Mouse (Mus musculus) heart, embryonic 16.5 days (tissue): ENCODE measurements around the gene Prrc2a. TPM values are rescaled to one million over a fixed set of nuclear protein-coding genes. Genes with fewer than 3 reads are reported as not detected.

Experiments
- ATAC-seq: fragments of 200-750 bp; cut with Nextera tagmentation; replicated peaks from 2 replicates; pipeline ENCODE4 v1.8.0; 2017; ENCODE audit warnings: moderate number of reproducible peaks; ENCODE audit not compliant: insufficient read depth, low FRiP score; ENCODE audit errors: extremely low read depth
- H3K27ac ChIP-seq: fragments of 300-500 bp; sonication (generic); 2 replicates; pipeline ENCODE4 v1.5.1; 2014; ENCODE audit warnings: mild to moderate bottlenecking, low read length, control low read depth, moderate library complexity
- H3K27me3 ChIP-seq: fragments of 300-500 bp; sonication (generic); 2 replicates; pipeline ENCODE4 v1.6.1; 2014; ENCODE audit warnings: low read length, mixed read lengths; ENCODE audit not compliant: control insufficient read depth, insufficient read depth
- H3K36me3 ChIP-seq: fragments of 300-500 bp; sonication (generic); 2 replicates; pipeline ENCODE4 v1.6.1; 2014; ENCODE audit not compliant: control insufficient read depth, insufficient read depth
- H3K4me1 ChIP-seq: fragments of 300-500 bp; sonication (generic); 2 replicates; pipeline ENCODE4 v1.6.1; 2014; ENCODE audit warnings: low read length, mixed read lengths; ENCODE audit not compliant: control insufficient read depth, insufficient read depth
- H3K4me2 ChIP-seq: fragments of 300-500 bp; sonication (generic); 2 replicates; pipeline ENCODE4 v1.6.1; 2014; ENCODE audit warnings: low read depth, mild to moderate bottlenecking, control low read depth, low read length
- H3K4me3 ChIP-seq: fragments of 300-500 bp; sonication (generic); 2 replicates; pipeline ENCODE4 v1.5.1; 2014; ENCODE audit warnings: mild to moderate bottlenecking, control low read depth, low read length
- H3K9ac ChIP-seq: fragments of 300-500 bp; sonication (generic); 2 replicates; pipeline ENCODE4 v1.6.1; 2014; ENCODE audit warnings: low read length, control low read depth
- H3K9me3 ChIP-seq: fragments of 300-500 bp; sonication (generic); replicated peaks from 2 replicates; pipeline ENCODE4 v1.6.1; 2016; ENCODE audit warnings: low read length; ENCODE audit not compliant: control insufficient read depth
- WGBS: fragments of 180-500 bp; shearing (Covaris S2); extraction: QIAGEN DNeasy Blood & Tissue Kit; methylation state at CpG from one replicate; pipeline ENCODE4 v1.1.7; 2014; 5-methylcytosine and 5-hydroxymethylcytosine counted together
- polyA plus RNA-seq: library from polyadenylated mRNA; unstranded; fragments of >200 nt; fragmentation: Nextera tagmentation; extraction: Ambion mirVana; gene quantifications from 2 replicates; pipeline ENCODE4 v1.2.1, GENCODE M21; 2015

Gene Prrc2a
- polyA plus RNA-seq, 1 experiment from 2014 or later = 103 TPM

DNA sequence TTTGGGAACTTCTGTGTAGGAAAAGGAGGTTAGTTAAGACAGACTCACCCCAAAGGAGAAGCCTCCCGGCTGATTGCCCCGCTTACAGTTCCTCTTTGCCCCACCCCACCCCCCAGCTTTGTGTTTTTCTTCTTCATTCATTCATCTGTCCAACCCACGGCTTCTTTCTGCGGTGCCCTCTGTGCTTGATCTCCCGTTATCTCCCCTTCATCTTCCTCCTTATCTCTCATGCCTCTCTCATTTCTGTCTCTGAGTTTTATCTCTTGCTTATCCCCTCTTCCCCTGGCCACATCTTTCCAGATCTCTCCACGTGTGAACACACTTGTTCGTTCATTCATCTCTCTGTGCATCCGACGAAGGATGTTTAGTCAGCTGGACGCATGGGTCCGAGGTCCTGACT, 36.4 kb upstream of the Prrc2a start:
- Histone ChIP-seq H3K4me3 (peak overlapping the region; percentile 23), H3K27me3 (peaks cover 44% of the 10 kb centered on the region), H3K9ac (no peak overlapping the region), H3K4me2 (peak overlapping the region; percentile 42), H3K4me1 (peaks cover 6% of the 10 kb centered on the region; the same call in 1 of the 2 replicates), H3K27ac (0 out of 2 replicates have a peak overlapping the region, but pooled peaks have one; percentile 13), H3K9me3 (no peaks in the 10 kb centered on the region), H3K36me3 (no peaks in the 10 kb centered on the region)
- 45% methylated on average over 11 of the region's 11 CpGs for WGBS
- no peak for ATAC-seq

DNA sequence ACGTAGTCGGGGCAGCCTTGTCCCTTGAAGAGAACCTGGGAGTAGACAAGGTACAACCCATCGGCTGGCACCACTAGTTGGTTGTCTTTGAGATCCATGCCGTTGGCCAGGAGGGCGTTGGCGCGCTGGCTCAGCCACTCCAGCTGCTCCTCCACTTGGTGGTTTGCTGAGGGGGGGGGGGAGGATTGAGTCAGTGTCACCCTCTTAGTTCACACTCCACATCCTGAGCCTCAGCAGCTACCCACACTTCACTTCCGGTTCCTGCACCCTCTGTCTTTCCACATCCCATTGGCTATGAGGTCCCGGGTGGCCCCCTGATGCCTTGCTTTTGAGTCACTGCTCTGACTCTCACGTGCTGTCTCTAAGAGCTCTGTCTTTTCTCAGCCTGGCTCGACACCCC, 35.7 kb upstream of the Prrc2a start:
- no peaks in the 10 kb centered on the region for H3K36me3 ChIP-seq
- H3K9me3 ChIP-seq = no peaks in the 10 kb centered on the region
- WGBS = 71% methylated on average over 11 of the region's 11 CpGs
- H3K27me3 ChIP-seq = peaks cover 47% of the 10 kb centered on the region
- H3K4me2 ChIP-seq = peak overlapping the region; percentile 42; the same call in 1 of the 2 replicates
- H3K4me3 ChIP-seq = no peak overlapping the region; the same call in 1 of the 2 replicates
- H3K27ac ChIP-seq = no peak overlapping the region
- H3K4me1 ChIP-seq = peaks cover 11% of the 10 kb centered on the region
- H3K9ac ChIP-seq = no peak overlapping the region
- no peak for ATAC-seq

- no peaks in the 10 kb centered on the region for H3K9me3 ChIP-seq
- H3K27me3 ChIP-seq = peaks cover 46% of the 10 kb centered on the region
- no peak for ATAC-seq
- no peak overlapping the region for H3K27ac ChIP-seq
- no peak overlapping the region for H3K9ac ChIP-seq
- H3K36me3 ChIP-seq = no peaks in the 10 kb centered on the region
- no peak overlapping the region for H3K4me3 ChIP-seq
- peaks cover 14% of the 10 kb centered on the region for H3K4me1 ChIP-seq
- WGBS = 38% methylated on average over 8 of the region's 8 CpGs
- no peak overlapping the region for H3K4me2 ChIP-seq
These were observed 34.2 kb upstream of the Prrc2a start for GRCm38 (mm10) chr17:35198946-35199345.

GRCm38 (mm10) chr17:35198029-35198428, 33.3 kb upstream of the Prrc2a start:
- H3K4me2 ChIP-seq = no peak overlapping the region
- no peak overlapping the region for H3K27ac ChIP-seq
- H3K4me3 ChIP-seq = no peak overlapping the region
- H3K27me3 ChIP-seq = peaks cover 42% of the 10 kb centered on the region
- H3K36me3 ChIP-seq = no peaks in the 10 kb centered on the region
- H3K4me1 ChIP-seq = peaks cover 14% of the 10 kb centered on the region
- 60% methylated on average over 7 of the region's 7 CpGs for WGBS
- no peak overlapping the region for H3K9ac ChIP-seq
- ATAC-seq = no peak
- no peaks in the 10 kb centered on the region for H3K9me3 ChIP-seq

- H3K9ac ChIP-seq = no peak overlapping the region
- peaks cover 14% of the 10 kb centered on the region for H3K4me1 ChIP-seq
- WGBS = 50% methylated on average over 6 of the region's 6 CpGs
- no peaks in the 10 kb centered on the region for H3K9me3 ChIP-seq
- no peaks in the 10 kb centered on the region for H3K36me3 ChIP-seq
- H3K4me3 ChIP-seq = no peak overlapping the region
- peaks cover 39% of the 10 kb centered on the region for H3K27me3 ChIP-seq
- ATAC-seq = no peak
- no peak overlapping the region for H3K4me2 ChIP-seq
- H3K27ac ChIP-seq = no peak overlapping the region
These were observed 32.4 kb upstream of the Prrc2a start for GRCm38 (mm10) chr17:35197126-35197525.

DNA sequence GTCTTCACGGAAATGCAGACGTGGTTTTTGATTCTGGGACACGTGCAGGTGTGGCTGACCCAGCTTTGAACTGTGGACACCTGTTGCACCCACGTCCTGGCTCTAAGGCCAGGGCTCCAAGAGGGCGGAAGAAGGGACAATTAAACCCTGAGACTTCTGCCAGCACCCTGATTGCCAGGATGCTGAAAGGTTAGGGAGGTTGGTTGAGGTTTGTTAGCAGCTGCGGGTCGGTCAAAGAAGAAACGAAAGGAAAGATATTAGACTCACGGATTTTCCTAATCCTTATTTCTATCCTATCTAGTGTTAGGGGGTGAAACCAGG, 31.6 kb upstream of the Prrc2a start:
- Histone ChIP-seq H3K4me3 (peak overlapping the region; percentile 61), H3K36me3 (no peaks in the 10 kb centered on the region), H3K27me3 (peaks cover 33% of the 10 kb centered on the region), H3K9ac (peak overlapping the region; percentile 70), H3K4me1 (peaks cover 10% of the 10 kb centered on the region), H3K4me2 (peak overlapping the region; percentile 86), H3K27ac (no peak overlapping the region), H3K9me3 (no peaks in the 10 kb centered on the region)
- no peak for ATAC-seq
- 26% methylated on average over 9 of the region's 9 CpGs for WGBS

DNA sequence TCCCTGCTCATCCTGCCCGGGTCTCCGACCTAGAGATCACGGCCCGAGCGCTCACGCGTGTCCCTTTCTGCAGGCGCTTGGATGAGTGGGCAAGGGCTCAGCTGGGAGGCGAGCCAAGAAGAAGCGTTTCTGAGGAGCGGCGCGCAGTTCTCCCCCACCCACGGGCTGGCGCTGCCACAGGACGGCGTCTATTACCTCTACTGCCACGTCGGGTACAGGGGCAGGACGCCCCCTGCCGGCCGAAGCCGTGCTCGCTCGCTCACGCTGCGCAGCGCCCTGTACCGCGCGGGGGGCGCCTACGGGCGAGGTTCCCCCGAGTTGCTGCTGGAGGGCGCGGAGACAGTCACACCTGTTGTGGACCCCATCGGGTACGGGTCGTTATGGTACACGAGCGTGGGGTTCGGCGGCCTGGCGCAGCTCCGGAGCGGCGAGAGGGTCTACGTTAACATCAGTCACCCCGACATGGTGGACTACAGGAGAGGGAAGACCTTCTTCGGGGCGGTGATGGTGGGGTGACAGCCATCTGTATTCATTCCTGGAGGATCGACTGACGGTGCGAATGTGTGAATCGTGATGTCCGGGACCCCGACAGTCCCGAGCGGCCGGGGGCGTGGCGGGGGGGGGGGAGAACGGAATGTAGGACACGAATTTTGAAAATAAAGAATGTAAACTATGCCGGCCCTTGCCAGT, 31.1 kb upstream of the Prrc2a start:
- Histone ChIP-seq H3K4me3 (peak overlapping the region; percentile 61), H3K27me3 (peaks cover 28% of the 10 kb centered on the region), H3K9me3 (no peaks in the 10 kb centered on the region), H3K36me3 (no peaks in the 10 kb centered on the region), H3K4me2 (peak overlapping the region; percentile 86), H3K27ac (no peak overlapping the region), H3K4me1 (peaks cover 10% of the 10 kb centered on the region), H3K9ac (peak overlapping the region; percentile 70)
- 1% methylated on average over 66 of the region's 66 CpGs for WGBS
- ATAC-seq = peak; percentile 80

- WGBS = 32% methylated on average over 19 of the region's 19 CpGs
- Histone ChIP-seq H3K4me1 (peaks cover 10% of the 10 kb centered on the region), H3K4me2 (peak overlapping the region; percentile 86), H3K9me3 (no peaks in the 10 kb centered on the region), H3K27me3 (peaks cover 23% of the 10 kb centered on the region), H3K36me3 (no peaks in the 10 kb centered on the region), H3K9ac (peak overlapping the region; percentile 70), H3K4me3 (peak overlapping the region; percentile 61), H3K27ac (peak overlapping the region; percentile 25; the same call in 1 of the 2 replicates)
- no peak for ATAC-seq
These were observed 30.3 kb upstream of the Prrc2a start for GRCm38 (mm10) chr17:35194844-35195630.
